Mouse (Mus musculus) retina, embryonic 14.5 days (tissue): ENCODE measurements at regions not wholly inside any gene's neighbourhood (a gene's known extent, or its start where the extent isn't known, plus 50 kb on each side); places are given as distances from the start of the nearest gene placed in this dataset.
A peak's percentile ranks its signal among the peaks of the same experiment; 100 is the strongest.

Experiments used
- DNase-seq: peaks from one replicate; pipeline ENCODE4 v3.0.0-alpha.2; 2015; ENCODE audit warnings: low spot score

DNA sequence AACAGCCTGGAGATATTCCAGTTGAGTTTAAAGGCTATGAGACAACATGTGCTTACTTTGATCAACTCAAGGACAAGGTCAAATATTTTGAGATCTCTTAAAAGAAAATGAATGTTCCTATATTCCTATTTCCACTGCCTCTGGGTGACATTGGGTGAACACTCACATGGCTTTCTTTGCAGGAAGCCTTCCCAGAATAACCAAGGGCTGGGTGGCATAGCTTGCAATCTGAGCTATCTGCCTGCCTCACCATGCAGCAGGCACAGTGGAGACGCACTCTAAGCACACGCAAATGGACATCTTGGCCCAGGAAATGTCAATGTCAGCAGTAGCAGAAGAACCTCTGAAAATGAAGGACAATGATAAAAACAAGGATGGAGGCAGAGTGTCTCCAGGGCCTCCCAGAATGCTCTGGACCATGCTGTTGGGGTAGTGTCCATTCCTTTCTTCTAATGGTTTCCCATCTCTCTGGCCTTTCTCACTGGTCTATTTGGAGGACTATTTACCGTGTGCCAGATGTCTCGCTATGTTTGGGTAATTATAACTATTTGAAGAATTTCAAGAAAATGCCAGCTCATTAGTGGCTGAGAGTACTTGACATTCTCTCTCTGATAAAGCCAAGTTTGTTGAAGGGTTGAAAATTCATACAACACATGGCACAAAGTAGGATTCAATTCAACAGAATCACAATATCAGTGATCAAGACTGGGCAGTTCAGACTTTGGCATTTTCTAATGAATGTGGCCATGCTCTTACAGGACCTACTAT lies 276.3 kb upstream of the Rnf32 start:
- no peak for DNase-seq

DNA sequence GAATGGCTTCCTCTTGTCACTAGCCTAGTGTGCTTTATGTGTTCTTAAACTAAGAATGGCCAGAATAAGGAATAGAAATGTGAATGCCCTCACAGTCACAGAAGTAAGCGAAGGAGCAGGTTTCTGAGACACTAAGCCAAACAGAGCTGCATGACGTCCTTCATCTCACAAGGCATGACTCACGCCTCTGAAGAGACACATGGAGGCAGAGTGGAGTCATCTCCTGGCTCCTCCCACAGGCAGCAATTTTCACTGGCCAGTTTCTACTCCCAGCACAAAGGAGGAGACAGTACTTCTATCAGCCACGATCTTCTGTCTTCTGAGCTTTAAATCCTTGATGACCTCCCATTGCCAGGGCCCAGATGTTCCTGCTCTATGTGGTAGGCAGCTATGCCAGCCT lies 291.3 kb upstream of the Rnf32 start:
- DNase-seq = no peak

DNA sequence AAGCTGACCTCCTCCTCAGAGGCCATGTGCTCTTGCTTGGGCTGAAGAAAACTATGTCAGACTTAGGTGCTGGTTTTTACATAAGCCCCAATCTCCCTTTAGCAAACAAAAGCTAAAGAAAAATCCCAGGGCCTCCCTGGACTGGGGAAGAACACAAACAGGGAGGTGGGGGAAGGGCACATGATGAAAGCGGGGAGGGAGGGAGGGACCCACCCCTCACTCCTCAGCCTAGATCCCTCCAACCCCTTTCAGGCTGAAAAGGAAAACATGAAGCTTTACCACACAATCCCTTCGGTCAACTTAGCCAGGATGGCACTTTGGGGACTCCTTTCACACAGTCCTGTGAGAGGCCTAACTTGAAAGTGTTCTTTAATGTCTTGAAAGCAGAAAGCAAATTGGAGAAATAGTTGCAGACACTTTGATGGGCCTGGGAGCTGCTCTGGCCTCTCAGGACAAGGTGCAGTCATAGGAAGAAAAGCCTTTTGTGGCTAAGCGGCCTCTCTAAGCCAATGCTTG lies 291.9 kb upstream of the Rnf32 start:
- peak; percentile 7 for DNase-seq

DNA sequence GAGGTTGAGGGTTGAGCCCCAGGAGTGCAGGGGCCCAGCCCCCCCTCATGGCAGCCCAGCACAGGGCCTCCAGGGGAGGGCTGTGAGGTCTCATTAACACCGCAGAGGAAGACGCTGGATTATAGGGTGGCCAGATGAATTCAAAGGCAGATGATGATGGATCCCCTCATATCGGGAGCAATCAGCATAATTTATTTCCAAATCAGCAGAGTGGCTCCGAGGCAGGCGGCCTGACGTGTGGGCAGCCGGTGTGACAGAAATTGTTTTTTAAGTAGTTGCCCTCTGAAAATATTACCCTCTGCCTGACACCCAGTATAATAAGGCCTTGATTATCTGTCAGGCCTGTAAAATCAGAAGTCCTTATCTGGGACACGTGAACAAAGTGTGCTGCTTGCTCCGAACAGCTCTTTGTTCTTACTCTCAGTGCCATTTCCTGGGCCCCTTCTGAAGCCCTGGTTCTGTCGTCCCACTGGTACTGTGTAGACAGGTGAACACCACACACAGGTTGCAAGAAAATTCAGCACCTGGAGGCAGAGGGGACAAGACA lies 303.0 kb upstream of the Rnf32 start:
- peak; percentile 8 for DNase-seq

DNA sequence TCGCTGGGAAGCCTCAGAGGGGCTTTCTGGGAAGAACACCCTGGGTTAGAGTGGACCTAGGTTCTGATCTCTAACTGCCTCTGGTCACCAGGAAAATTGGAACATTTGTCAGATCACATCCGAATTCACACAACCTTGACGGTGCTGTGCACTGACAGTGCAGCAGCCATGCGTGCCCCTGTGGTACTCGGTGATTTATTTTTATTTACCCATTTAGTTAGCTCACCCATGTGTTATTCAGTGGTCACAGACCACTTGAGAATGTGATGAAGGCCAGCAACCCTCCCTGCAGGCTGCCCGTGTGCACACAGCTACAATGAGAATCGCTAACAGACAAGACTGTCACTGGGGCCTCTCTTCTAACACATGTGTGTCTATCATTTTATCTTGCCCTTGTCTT lies 303.8 kb upstream of the Rnf32 start:
- peak; percentile 7 for DNase-seq

DNA sequence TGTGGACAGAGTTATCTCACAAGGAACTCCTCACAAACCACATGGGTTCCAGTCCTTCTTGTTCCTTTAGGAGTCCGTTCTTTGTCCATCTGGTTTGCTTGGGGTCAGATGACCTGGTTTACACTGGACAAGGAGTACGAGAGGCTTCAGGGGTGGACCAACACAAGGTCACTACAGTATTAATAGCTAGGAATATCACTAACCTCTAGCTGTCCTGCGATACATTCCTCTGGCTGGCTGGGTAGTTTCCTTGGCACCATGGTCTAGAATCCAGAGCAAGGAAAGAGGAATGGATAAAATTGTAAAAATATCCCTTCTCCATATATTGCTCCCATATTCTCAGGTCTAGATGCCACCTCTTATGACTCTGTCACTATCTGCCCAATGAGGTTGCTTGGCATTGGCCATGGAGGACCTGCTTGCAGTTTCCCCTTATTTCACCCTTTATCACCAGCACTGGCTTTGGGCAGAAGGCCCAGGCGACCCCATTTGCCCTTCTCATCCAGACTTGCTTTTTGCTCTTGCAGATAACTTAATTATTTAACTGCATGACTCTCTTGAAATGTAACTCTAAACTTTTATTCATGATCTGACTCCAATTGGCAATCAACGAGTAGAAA lies 310.9 kb upstream of the Rnf32 start:
- DNase-seq = no peak

DNA sequence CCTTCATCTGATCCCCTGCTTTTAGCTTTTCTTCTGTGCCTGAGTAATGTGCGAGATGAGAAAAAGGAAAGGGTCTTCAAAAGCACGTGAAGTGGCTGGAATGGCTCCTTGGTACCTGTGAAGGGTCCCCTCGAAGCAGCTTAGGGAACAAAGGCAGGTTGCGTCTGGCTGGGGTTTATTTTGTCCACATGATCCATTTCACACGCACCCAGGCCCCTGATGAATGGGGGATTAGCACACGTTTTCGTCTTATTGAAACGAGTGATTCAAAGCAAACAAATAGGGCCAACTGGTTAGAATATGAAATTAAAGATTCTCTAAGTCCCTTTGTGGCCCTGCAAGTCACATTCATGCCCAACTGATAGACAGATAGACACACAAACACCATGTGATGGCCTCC lies 319.6 kb upstream of the Rnf32 start:
- DNase-seq = no peak

DNA sequence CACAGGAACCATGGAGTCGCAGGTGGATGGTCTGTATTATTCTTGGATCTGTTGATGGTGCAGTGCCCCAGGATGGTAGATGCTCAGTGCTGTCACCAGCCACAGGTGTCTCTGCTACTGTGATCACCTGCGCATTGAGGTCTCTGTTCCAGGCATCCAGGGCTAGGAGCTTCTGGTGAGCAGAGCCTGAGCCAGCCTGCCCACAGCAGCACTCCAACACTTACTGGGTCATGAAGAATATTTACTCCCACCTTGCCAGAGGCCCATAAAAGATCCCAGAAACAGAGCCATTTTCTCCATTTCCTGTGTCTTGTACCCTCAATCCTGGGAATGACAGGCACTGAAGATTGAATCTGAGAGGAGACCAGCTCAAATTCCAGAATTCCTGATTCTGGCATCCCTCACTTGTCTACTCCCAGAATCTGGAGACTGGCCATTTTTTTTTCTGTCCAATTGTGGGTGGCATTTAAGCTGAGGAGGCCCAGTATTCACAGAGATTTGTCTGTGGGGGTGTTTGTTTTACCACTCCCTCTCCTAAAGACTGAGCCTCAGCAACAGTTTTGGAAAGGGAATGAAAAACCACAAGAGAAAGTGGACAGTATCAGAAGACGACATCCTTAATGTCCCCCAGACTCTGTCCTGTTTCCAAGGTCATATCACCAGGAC lies 322.1 kb upstream of the Rnf32 start:
- no peak for DNase-seq

DNA sequence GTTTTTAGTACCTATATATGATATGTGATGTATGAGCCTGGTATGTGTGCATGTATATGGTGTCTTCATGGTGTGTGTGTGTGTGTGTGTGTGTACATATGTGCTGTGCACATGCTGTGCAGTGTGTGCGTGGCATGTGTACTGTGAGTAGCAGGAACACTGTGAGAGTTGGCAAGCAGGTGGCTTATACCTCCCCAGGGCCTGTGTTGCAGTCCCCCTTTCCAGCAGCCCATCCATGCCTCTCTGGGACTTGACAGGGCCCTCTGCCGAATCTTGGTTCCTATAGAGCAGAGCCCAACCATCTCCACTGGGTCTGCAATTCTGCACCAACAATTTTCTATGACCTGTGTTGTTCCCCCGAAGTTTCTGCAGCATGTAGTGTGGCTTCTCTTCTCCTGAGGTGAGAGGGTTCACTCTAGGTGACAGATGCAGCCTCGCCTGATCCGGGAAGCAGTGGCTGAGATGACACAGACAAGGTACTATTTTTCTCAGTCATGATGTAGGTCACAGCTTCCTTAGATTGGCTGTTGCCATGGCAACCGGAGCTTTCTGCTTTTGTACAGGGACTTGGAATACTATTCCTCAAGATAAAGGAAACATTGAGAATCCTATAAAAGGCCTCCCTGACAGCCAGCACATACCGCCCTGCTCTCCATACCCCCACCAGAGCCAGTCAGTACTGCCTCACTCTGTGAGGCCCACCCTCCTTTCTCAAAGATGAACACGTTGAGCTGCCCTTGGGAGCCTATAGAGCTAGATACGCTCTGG lies 336.0 kb upstream of the Rnf32 start:
- DNase-seq = peak; percentile 54

DNA sequence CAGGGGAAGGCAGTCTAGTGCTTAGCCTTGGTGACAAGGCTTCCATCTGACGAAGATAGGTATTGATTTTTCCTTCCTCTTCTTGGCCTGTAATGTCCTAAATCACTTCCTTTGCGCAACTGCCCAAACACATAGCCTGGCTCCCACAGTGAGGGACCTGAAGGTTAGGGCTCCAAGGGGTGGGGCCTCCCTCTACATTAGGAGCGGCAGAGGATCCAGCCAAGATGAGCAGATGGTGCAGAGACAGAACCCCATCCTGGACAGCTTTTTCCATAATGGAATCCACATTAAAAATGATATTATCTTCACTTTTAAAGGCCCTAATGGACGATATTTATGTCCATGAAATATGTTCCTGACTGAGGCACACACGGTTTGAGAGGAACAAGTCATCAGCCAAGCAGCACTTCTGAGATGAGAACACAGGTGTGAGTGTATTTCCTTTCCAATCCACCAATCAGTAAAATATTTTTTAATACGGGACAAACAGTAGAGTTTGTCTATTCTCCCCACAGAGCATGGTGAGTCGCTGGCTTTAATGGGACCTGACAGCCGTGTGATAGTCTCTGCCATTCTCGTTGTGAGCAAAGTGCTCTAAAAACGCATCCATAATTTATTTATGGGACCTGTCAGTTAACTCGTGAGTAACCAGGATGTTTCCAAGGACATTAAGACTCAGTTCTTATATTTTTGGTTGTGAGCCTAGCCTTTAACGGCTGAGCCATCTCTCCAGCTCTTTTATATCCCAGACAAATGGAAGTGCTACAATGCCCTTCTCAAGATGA lies 357.5 kb upstream of the Rnf32 start:
- DNase-seq = peak; percentile 62

DNA sequence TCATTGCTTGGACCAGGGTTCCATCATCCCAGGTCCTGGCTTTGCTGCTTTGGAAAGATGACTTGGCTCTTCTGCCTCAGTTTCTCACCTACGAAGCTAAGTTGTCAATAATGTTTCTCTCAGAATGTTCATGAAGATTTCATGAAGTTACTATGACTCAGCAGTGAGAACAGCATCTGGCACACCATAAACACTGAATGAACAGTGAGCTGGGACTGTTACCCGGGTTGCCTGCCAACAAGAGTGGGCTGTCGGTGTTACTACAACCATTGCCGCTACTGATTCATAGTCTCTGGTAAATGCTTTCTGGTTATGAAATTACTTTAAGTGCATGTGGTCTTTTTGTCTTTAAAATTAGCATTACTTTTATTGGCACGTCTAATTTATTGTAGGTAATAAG lies 352.0 kb upstream of the Shh start:
- no peak for DNase-seq

DNA sequence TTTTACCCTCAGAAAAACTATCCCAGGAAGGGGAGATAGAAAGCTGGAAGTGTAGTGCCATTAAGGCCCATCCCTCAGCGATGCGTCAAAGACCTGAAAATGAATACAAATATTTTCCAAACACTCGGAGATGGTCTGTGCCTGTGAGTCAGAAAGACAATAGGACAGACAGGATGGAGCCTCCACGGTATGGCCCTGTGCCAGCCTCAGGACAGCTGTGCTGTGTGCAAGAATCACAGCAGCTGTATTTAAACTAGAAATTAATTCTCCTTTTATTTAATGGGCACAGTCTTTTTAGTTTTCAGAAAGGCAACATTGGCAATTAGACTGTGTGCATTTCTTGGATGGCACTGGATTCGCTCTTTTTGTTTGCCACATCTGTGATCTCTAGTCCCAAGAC lies 340.9 kb upstream of the Shh start:
- DNase-seq = no peak

DNA sequence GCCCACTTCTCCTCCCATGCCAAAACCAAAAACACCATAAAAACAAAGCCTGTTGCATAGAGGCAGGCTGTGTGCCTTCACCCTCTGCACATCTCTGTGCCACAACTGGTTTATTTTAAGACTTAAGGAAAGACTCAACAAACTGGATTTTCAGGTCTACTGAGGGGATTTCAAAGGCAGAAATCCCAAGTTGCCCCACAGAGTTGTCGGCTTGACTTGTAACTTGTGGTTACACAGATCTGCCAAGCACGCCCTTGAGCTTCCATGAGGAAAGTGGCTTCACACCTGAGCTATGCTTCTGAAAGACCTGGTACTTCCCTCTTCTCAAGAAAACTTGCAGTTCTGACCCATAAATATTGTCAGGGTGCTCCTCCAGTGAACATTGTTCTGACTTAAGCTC lies 332.4 kb upstream of the Shh start:
- no peak for DNase-seq

DNA sequence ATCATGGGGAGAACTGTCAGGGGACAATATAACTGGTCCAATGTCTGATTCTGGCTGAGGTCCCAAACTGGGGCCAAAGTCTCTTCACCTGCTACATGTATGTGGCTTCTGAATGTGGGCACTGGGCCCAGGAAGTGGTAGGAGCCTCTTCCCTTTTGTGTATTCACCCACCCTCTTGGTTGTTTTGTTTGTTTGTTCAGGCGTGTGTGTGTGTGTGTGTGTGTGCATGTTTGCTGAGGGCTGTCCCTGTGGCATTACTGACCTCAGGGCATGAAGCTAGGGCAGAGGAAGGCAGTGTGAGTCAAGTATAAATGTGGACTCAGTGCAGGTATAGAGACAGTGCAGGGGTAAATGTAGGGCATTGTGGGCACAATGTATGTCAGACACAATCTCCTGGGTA lies 331.3 kb upstream of the Shh start:
- DNase-seq = no peak

DNA sequence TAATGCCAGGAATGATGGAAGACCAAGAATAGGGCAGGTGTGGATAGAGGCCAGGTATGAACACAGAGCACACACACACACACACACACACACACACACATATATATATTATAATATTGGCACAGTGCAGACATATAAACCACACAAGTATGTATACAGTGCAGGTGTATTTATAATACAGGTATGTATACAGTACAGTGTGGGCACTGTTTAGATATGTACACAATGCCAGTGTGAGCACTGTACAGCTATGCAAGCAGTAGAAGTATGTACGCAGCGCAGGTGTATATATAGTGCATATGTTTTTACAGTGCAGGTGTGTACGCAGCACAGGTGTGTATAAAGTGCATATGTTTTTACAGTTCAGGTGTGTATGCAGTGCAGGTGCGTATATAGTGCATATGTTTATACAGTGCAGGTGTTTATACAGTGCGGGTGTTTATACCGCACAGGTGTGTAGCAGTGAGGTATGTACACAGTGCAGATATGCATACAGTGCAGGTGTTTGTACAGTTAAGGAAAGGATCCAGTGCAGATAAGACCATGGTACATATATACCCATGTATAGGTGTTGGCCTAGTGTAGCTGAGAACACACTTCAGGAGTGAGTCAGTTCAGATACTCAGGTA lies 328.2 kb upstream of the Shh start:
- DNase-seq = no peak

DNA sequence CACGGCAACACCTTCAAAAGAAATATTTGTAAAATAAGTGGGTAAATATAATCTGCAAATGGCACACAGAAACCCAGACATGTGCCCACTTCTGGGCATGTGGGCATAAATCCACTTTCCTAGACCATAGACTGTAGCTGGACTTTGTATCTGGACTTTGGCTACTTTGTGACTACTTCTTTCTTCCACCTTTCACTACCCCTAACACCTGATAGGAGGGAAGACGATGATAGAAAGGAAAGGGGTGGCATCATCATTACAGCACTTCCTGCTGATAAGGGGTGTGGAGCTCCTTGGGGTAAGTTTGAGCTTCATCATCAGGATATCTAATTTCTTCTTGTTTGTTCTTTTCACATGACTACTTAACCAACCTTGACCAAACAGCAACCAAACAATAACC lies 326.7 kb upstream of the Shh start:
- DNase-seq = no peak

DNA sequence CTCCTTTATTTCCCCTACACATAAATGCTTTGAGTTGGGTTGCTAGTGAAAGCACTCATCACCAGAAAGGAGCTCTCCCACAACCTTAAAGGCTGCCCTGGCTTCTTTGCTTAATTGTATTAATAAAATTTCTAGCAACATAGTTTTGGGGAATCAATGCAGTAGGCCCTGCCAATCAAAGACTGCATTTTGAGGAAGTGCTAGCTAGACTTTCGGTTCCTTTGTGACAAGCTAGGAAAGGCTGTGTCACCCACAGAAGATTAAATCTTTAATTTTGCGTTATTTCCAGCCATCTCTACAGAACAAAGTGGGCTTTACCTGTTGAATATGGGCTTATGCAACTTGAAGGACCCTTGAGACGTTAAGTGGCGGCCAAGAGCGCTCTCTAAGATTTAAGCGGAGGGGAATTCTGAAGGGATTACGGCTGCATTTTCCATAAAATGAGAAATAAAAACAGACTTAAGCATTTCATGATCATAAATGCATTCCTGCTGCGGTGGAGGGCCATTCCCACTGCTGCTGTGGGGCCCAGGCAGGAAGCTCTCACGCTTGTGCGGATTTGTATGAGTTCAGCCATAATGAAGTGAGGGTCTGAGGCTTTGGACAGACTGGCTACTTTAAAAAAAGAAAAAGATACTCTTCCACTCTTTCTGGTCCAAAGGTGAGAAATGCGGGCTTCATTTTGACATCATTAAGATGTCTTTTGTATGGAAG lies 318.4 kb upstream of the Shh start:
- no peak for DNase-seq

DNA sequence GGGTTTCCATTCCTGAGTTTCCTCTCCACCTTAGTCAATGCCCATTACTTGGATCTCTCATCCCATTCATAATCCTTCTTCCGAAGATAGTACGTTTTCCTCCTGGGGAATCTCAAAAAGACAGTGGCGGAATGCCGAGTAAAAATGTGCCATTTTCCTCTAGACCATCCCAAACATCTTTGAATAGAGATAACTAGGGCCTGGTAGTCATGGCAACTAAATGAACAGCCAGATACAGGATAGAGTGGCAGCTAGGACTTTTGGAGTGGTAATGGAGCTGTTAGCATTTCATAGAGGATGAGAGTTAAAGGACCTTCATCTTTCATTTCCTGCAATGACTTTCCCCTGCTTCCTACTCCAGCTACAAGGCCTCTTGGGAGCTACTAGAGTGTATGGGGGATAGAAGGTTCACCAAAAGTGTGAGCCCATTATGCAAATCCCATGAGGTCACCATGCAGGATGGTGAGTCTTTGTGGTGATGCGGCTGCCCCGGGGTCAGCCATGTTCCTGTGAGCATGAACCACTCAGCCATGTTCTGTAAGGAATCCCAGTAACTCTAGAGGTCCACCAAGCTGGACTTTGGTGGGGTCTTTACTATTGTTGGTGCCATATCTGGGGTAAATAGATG lies 317.4 kb upstream of the Shh start:
- DNase-seq = no peak

DNA sequence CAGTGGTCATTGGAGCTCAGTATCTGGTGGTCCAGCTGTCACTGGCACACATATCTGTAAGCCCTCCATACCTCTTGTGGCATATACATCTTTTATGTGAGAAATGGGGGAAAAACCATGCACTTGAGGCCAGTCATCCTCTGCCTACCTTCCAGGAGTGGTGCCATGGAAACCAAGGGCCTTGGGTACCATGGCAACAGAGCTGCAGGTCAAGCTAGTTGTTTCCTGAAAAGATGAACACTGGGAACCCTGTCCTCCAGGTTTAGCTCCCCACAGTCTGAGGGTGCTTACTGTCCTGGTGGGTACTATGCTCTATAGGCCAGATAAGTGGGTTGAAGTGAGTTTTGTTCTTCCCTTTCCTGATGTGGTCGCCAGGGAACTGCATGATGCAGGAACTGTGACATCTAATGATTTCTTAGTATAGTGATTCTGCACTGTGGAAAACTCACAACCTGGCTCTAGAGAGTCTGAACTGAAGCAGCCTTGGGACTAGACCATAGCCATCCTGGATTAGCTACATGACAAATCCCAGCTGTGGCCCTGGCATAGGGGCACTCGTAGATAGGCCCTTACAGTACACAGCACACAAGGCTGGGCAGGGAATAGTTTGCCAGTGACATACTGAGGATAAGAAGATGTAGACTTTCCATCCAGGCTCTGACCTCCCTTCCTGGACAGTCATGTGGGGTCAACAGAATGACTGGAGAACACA lies 308.7 kb upstream of the Shh start:
- DNase-seq = no peak
